ENCODE assay signal across 9 mouse cellular contexts in the genomic region with DNA sequence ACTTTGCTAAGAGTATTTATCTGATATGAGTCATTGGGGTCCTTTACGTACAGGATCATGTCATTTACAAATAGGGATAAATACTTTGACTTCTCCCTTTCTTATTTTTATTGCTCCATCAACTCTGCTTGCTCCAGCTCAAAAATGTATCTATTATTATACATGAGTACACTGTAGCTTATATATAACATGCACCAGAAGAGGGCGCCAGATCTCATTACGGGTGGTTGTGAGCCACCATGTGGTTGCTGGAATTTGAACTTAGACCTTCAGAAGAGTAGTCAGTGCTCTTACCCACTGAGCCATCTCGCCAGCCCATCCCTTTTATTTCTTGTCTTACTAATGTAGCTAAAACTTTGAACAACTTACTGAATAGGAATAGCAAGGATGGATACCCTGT. TPM values are rescaled to one million over a fixed set of nuclear protein-coding genes. Genes with fewer than 3 reads are reported as not detected.
A peak's percentile ranks its signal among the peaks of the same experiment; 100 is the strongest.
DNase-seq lines count a peak whose midpoint lies in the region; ATAC-seq and TF ChIP-seq lines count a peak whose summit lies in the region.
"Had no signal": no experiment of that assay in that cellular context is flagged by ENCODE, and none has a peak within 500 bp of the region (broad histone marks: within the 10 kb centered on the region; RNA-seq: fewer than 3 reads in every experiment).

No protein-coding gene starts in this region.

- TF ChIP-seq CTCF in lung, postnatal 0 days (IDR thresholded peaks at IDR 0.05), result peak; percentile 46
- TF ChIP-seq CTCF in thymus, adult 2 months (IDR thresholded peaks at IDR 0.05; ENCODE audit: borderline replicate concordance, control insufficient read depth, extremely low read depth, insufficient read depth, low read length, poor library complexity), result no peak

- no peak overlapping the region for H3K4me2 ChIP-seq in lung, postnatal 0 days (replicated peaks; ENCODE audit: low read depth, low read length)

- WGBS in lung, postnatal 0 days, result 51% methylated on average over 4 of the region's 4 CpGs
- 76% methylated on average over 4 of the region's 4 CpGs for WGBS in thymus, adult 2 months

- H3K27me3 ChIP-seq in lung, postnatal 0 days (replicated peaks; ENCODE audit: insufficient read depth, low read length), result no peaks in the 10 kb centered on the region
- no peaks in the 10 kb centered on the region for H3K27me3 ChIP-seq in thymus, adult 2 months (ENCODE audit: control insufficient read depth, insufficient read depth, low read length)

- peak; percentile 27 to 29 for DNase-seq in cerebellum, postnatal 10 days
- DNase-seq in cerebellum, adult 18-20 months, result no peak
- DNase-seq in lung, postnatal 0 days (ENCODE audit: low spot score), result no peak
- DNase-seq in lung, adult 18-20 months, result no peak
- DNase-seq in thymus, adult 2 months, result peak; percentile 64
- no peak for DNase-seq in frontal cortex, postnatal 14 days (ENCODE audit: low spot score in 2 of 2)
- no peak for DNase-seq in left cerebral cortex, adult 11 months (ENCODE audit: low spot score)
- DNase-seq: gastrocnemius, postnatal 25 days had no signal

- H3K4me1 ChIP-seq in lung, postnatal 0 days (ENCODE audit: insufficient read depth, low read depth, low read length), result no peaks in the 10 kb centered on the region
- H3K4me1 ChIP-seq in thymus, adult 2 months (replicated peaks; ENCODE audit: control insufficient read depth, insufficient read depth, low read length), result peaks cover 4% of the 10 kb centered on the region

- H3K36me3 ChIP-seq in lung, postnatal 0 days (ENCODE audit: insufficient read depth, low read length), result no peaks in the 10 kb centered on the region
- no peaks in the 10 kb centered on the region for H3K36me3 ChIP-seq in thymus, adult 2 months (ENCODE audit: control insufficient read depth, insufficient read depth, low read length)

- no peak for TF ChIP-seq EP300 in lung, postnatal 0 days (IDR thresholded peaks at IDR 0.05)

- ATAC-seq in lung, postnatal 0 days, result no peak
- ATAC-seq in granulocyte monocyte progenitor cell, adult 5-6 weeks (replicated peaks; ENCODE audit: poor library complexity, severe bottlenecking), result peak; percentile 46; the same call in 1 of the 2 replicates

- H3K4me3 ChIP-seq in lung, postnatal 0 days (ENCODE audit: low read depth, low read length), result no peak overlapping the region
- no peak overlapping the region for H3K4me3 ChIP-seq in thymus, adult 2 months (ENCODE audit: control insufficient read depth, insufficient read depth, low read length)

- H3K9me3 ChIP-seq in lung, postnatal 0 days (ENCODE audit: low read length), result no peaks in the 10 kb centered on the region

- H3K9ac ChIP-seq in lung, postnatal 0 days (replicated peaks; ENCODE audit: low read depth), result no peak overlapping the region

- no peak for TF ChIP-seq POLR2A in thymus, adult 2 months (IDR thresholded peaks at IDR 0.05; ENCODE audit: control insufficient read depth, extremely low read depth, insufficient read depth, low read length, poor library complexity)

- H3K27ac ChIP-seq in lung, postnatal 0 days (ENCODE audit: low read length), result no peak overlapping the region
- no peak overlapping the region for H3K27ac ChIP-seq in thymus, adult 2 months (ENCODE audit: control insufficient read depth, insufficient read depth, low read length)

RNA-seq across cellular contexts. Expression of gene Zfand4, which starts 18.5 kb away (rescaled TPM):
- polyA plus RNA-seq in lung, postnatal 0 days (2015; fragmentation: Nextera tagmentation; extraction: Ambion mirVana), result 2.9 and 3.1 TPM in 2 replicates
- 19.9 and 32.7 TPM in 2 replicates for total RNA-seq in granulocyte monocyte progenitor cell, adult 5-6 weeks (2014; fragmentation: Nextera tagmentation)
- total RNA-seq in granulocyte monocyte progenitor cell, adult 5-6 weeks (2017), result 15.3 and 16.3 TPM in 2 replicates
- 1.7 and 1.9 TPM in 2 replicates for polyA plus RNA-seq in thymus, adult 2 months (2012; rRNA removed)

RNA-seq across cellular contexts. Expression of gene March8, which starts 55.3 kb away (rescaled TPM):
- 26.4 and 29.0 TPM in 2 replicates for polyA plus RNA-seq in lung, postnatal 0 days (2015; fragmentation: Nextera tagmentation; extraction: Ambion mirVana)
- 13.4 and 22.4 TPM in 2 replicates for total RNA-seq in granulocyte monocyte progenitor cell, adult 5-6 weeks (2014; fragmentation: Nextera tagmentation)
- 15.9 and 19.3 TPM in 2 replicates for total RNA-seq in granulocyte monocyte progenitor cell, adult 5-6 weeks (2017)
- polyA plus RNA-seq in thymus, adult 2 months (2012; rRNA removed), result 14.8 and 18.2 TPM in 2 replicates

Comparison
In these comparisons a context has a peak if more than half of its experiments do, and no peak if none do; other contexts are left out.
1. DNase-seq: peak in cerebellum, postnatal 10 days (2 of 2) and thymus, adult 2 months (single experiment); none in cerebellum, adult 18-20 months (0 of 2), lung, postnatal 0 days (single experiment), lung, adult 18-20 months (0 of 2), frontal cortex, postnatal 14 days (0 of 2) and left cerebral cortex, adult 11 months (single experiment).